Mouse (Mus musculus) right cerebral cortex, postnatal 14 days (tissue): Measurements from ENCODE around the gene Dennd2c.
"Not testable (repeated sequence)": the region's sequence is repeated elsewhere in the genome, so short reads cannot be mapped to it uniquely, and the experiment has no call there.

Experiments used
- DNase-seq: peaks from one replicate; pipeline ENCODE4 v3.0.0; 2022

Gene Dennd2c

GRCm38 (mm10) chr3:103172615-103173014 is 70.2 kb downstream of the Dennd2c start:
- DNase-seq: no peak

GRCm38 (mm10) chr3:103176740-103177139 is 74.3 kb downstream of the Dennd2c start:
- DNase-seq: no peak

- no peak for DNase-seq
Measured at GRCm38 (mm10) chr3:103179527-103179926, 77.1 kb downstream of the Dennd2c start.

GRCm38 (mm10) chr3:103181171-103181570 is 78.8 kb downstream of the Dennd2c start:
- no peak for DNase-seq

- no peak for DNase-seq
Measured at GRCm38 (mm10) chr3:103182821-103183220, 80.4 kb downstream of the Dennd2c start.

GRCm38 (mm10) chr3:103184467-103184866 is 82.1 kb downstream of the Dennd2c start:
- DNase-seq: not testable (repeated sequence)

- no peak for DNase-seq
Measured at GRCm38 (mm10) chr3:103188451-103188850, 86.0 kb downstream of the Dennd2c start.

- DNase-seq: no peak
Measured at GRCm38 (mm10) chr3:103188856-103189255, 86.5 kb downstream of the Dennd2c start.

GRCm38 (mm10) chr3:103192161-103192560 is 89.8 kb downstream of the Dennd2c start:
- DNase-seq: no peak

- no peak for DNase-seq
Measured at GRCm38 (mm10) chr3:103193186-103193585, 90.8 kb downstream of the Dennd2c start.

- DNase-seq: no peak
Measured at GRCm38 (mm10) chr3:103196320-103196823, 94.0 kb downstream of the Dennd2c start.

- no peak for DNase-seq
Measured at GRCm38 (mm10) chr3:103199386-103199785, 97.0 kb downstream of the Dennd2c start.

- DNase-seq: not testable (repeated sequence)
Measured at GRCm38 (mm10) chr3:103201105-103201504, 98.7 kb downstream of the Dennd2c start.

GRCm38 (mm10) chr3:103203554-103203953 is 101.2 kb downstream of the Dennd2c start:
- no peak for DNase-seq

GRCm38 (mm10) chr3:103204445-103204844 is 102.0 kb downstream of the Dennd2c start:
- no peak for DNase-seq

- DNase-seq: no peak
Measured at GRCm38 (mm10) chr3:103206393-103206792, 104.0 kb downstream of the Dennd2c start.

GRCm38 (mm10) chr3:103207749-103208148 is 105.3 kb downstream of the Dennd2c start:
- no peak for DNase-seq

GRCm38 (mm10) chr3:103208237-103208636 is 105.8 kb downstream of the Dennd2c start:
- no peak for DNase-seq

GRCm38 (mm10) chr3:103211101-103211500 is 108.7 kb downstream of the Dennd2c start:
- DNase-seq: no peak

GRCm38 (mm10) chr3:103212142-103212541 is 109.7 kb downstream of the Dennd2c start:
- no peak for DNase-seq

GRCm38 (mm10) chr3:103213537-103213936 is 111.1 kb downstream of the Dennd2c start:
- DNase-seq: no peak

GRCm38 (mm10) chr3:103214593-103215285 is 112.3 kb downstream of the Dennd2c start:
- DNase-seq: no peak

GRCm38 (mm10) chr3:103215399-103215798 is 113.0 kb downstream of the Dennd2c start:
- DNase-seq: not testable (repeated sequence)
